Mouse (Mus musculus) adrenal gland (tissue): Measurements from ENCODE around the gene Atg13.
"Not testable (repeated sequence)": the region's sequence is repeated elsewhere in the genome, so short reads cannot be mapped to it uniquely, and the experiment has no call there.

Experiments
- intact Hi-C: fragments of 180-260 bp; cut with DNase I; formaldehyde crosslinking; loops from one replicate; pipeline ENCODE4 v1.15.1; 2025
- long read RNA-seq, 2 experiments: library from polyadenylated mRNA; unstranded; transcript quantifications; one replicate each; pipeline ENCODE4 v2.0.0; 2020; ENCODE audit warnings: borderline replicate concordance in 1 of 2; ENCODE audit not compliant: insufficient replicate concordance in 1 of 2

Gene Atg13
- long read RNA-seq, experiment 1, transcript Atg13-202 (16 exons, 3,551 nt) = major isoform, 29 of 43 reads
- long read RNA-seq, experiment 1, partial matches to known transcripts = 2 of 43 reads
- long read RNA-seq, experiment 1, other reads (novel, unspliced or antisense) = 12 of 43 reads
- long read RNA-seq, experiment 2, transcript Atg13-202 (16 exons, 3,551 nt) = major isoform, 19 of 25 reads
- long read RNA-seq, experiment 2, partial matches to known transcripts = 2 of 25 reads
- long read RNA-seq, experiment 2, other reads (novel, unspliced or antisense) = 4 of 25 reads

DNA sequence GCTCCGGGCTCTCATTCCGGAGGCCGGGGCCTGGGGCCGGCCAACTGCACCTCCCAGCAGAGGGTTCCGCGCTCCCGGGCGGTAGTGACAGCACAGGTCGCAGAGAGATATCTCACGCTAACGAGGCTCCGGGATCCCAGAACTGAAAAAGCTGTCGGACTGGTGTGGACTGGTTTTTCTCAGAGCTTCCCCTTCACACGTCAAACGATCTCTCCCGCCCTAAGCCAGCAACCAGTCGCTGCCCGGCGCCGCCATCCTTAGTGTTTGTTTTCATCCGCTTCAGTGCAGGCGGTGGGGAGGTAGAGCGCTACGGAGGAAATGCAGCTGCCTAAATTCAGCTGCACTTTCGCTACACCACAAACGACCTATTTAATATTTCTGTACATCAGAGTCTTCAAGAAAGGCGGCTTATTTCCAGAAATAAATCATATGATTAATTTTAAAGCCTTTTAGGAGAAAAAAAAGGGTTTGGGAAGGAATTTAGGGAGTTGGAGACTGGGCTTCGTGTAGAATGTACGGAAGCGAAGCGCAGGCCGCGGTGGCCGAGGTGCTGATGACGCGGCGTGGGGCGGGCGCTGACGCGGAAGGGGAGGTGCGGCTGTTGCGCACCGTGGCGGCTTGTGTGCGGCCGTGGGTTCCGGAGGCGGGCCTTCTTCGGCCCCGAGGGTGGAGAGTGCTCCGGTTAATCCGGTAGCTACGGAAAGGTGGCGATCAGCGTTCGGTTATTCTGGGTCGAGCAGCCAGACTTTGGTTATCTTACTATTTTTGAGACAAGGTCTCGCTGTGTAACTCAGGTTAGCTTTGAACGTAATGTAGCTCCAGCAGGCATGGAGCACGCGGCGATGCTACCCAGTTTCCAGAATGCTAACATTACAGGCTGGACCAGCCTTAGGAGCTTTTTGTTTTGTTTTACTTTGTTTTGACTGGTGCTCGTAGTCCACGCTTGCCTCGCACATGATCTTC, at the start of gene Atg13, which contains the start of gene Harbi1:
Atg13 (minus strand) TSS at position 305 of the 963 bp plus-strand sequence.
Harbi1 (plus strand) TSS at position 581 of the 963 bp plus-strand sequence.
- intact Hi-C loops = no loop called here

DNA sequence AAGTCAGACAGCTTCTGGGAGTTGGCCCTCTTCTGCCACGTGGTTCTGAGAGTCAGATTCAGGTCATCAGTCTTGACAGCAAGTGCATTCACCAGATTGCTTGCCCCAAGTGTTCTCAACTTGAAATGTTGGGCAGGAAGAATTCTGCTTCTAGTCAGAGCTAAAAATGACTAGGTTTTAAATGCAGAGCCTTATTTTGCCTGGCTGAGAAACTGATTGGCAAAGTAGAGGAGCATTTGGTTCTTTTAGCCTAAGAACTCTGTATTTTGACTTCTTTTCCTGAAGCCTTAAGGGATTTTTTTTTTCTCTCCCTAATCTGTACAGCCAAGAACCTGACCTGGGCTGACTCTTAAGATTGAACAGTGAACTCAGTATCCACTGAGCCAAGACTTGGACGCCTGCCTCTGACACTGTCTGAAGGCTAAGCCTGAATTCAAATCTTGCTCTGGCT, 39.5 kb upstream of the Atg13 start:
- intact Hi-C loops = no loop called here

DNA sequence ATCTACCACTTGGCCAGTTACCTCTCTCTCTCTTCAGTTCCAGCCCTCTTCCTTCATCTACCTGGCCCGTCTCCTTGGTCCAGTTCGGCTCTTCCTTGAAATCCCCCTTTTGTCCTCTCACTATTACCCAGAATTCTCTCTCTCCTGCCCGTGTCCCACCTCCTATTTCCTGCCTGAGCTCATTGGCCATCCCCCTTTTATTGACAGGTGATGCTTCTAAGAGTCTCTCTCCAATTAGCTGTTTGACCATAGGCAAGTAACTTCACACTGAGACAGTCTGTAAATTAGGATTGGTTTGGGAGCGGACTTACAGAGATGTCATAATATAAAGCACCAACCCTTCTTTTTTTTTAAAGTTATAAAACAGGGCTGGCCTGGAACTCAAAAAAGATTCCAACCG, 34.3 kb upstream of the Atg13 start:
- intact Hi-C loops = no loop called here

DNA sequence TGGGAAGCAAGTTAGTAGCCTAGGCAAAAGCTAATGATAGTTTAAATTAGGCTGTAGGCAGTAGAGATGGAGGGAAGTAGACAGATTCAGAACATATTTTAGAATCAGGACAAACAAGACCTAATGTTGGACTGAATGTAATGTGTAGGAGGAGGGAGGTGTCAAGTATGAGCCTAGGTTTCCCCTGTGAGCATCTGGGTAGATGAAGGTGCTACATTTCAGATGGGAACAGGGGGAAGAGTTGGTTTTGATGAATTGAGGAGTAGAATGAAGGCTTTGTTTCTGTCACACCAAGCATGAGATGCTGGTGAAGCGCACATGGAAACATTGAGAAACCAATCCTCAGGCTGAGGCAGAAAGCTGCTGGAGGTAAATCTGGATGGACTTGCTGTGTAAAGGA, 29.2 kb upstream of the Atg13 start:
- intact Hi-C loops = no loop called here

DNA sequence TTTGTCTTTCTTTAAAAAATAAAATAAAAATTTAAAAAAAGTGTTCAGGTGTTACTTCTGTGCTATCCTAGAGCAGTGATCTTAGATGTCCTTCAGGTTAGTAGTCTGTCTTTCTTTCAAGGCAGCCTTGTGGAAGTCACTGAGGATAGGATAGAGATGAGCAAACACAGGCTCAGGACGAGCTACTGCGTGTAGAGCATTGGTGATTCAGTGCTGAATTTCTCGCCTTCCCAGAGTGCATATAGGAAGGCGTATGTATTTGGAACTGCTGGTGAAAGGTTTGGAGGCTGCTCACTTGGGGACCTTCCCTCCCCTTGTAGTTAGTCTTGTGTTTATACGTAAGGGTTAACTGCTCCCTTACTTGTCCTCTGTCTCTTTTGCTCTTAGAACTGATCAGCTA, 24.8 kb upstream of the Atg13 start:
- intact Hi-C loops = no loop called here

DNA sequence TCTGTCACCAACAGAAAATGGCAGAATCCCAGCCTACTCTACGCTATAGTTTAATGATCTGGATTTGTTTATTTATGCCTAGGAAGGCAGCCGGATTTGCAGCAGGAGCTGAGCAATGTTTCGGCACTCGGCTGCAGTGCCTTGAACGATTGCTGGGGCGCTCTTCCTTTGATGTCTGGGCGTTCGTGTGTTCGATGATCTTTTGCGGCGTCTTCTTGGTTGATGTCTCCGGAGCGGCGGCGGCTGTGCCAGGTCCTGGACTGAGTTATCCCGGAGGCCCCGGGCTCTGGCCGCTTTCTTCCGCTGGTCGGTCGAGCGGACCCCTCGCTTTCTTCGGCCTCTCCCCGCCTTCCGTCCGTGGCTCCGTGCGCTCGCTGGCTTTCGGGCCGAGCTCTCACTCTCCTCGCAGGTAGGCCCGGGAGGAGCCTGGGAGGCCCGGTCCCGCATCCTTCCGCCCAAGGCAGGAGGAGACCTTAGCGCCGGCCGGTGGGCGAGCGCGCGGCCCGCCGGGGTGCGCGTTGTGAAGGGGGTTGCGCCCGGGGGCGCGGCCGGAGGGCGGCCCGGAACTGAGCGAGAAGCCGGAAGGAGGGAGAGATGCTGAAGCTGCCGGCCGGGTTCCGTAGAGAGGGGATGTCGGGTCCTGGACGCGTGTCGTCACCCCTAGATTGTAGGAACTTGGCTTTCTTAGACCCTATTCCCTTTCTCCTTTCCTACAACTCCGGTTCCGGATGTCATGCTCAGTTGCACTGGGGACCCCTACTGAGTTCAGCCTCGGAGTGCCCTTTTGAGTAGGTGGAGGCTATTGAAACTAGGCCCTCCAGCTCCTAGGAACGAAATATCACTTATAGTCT, 19.8 kb upstream of the Atg13 start, which contains the start of gene Ambra1:
Ambra1 (plus strand) TSS at position 164 of the 851 bp plus-strand sequence.
- intact Hi-C loops = no loop called here

DNA sequence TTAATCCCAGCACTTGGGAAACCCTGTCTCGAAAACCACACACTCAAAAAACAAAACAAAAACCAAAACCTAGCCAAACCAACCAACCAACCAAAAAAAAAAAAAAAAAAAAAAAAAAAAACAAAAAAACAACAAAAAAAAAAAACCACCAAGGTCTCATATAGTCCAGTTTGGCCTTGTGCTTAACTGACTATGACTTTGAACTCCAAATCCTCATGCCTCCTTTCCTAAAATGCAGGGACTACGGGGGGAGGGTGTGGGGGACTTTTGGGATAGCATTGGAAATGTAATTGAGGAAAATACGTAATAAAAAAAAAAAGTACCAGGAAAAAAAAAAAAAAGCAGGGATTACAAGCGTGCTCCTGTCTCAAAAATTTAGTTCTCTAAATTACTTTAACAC, 19.2 kb upstream of the Atg13 start:
- intact Hi-C loops = no loop called here

DNA sequence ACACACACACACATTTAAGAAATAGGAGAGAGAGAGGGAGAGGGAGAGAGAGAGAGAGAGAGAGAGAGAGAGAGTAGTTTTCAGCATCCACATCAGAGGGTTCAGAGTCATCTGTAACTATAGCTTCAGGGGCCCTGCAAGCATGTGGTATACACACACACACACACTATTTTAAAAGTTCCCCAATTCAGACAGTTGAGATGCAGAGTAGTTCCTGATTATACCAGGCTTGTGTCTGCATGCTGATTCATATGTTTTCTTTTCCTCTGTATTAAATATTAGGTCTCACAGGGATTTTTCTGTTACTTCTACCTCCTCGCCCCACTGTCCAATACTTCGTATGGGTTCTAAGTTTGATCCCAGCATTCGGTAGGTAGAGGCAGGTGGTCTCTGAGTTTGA, 16.6 kb upstream of the Atg13 start:
- intact Hi-C loops = no loop called here

DNA sequence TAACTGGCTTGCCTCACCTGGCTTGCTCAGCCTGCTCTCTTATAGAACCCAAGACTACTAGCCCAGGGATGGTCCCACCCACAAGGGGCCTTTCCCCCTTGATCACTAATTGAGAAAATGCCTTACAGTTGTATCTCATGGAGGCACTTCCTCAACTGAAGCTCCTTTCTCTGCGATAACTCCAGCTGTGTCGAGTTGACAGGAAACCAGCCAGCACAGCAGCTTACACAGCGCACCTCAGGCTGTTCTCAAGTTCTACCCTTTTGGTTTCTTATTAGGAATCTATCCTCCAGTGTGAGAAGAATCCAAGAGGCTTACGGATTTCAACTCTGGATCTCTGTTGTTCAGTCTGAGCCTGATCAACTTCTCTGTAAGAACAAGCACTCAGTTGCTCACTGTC, 15.1 kb upstream of the Atg13 start:
- intact Hi-C loops = not testable (repeated sequence)

DNA sequence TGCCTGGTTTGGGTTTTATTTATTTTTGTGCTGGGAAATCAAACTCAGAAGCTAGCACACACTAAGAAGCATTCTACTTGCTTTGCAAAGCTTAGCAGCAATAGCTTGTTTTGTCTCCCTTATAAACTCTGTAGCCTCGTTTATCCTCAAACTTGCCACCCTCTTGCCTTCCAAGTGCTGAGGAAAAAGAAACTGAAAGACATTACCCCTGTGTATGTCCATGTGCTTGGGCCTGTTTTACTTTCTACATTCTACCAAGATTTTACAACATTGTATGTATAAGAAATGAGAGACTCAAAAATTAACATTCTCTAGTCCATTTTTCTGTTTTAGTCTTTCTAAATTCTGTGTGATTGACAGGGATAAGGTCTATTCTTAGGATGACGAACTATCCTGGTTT, 14.3 kb upstream of the Atg13 start:
- intact Hi-C loops = no loop called here

DNA sequence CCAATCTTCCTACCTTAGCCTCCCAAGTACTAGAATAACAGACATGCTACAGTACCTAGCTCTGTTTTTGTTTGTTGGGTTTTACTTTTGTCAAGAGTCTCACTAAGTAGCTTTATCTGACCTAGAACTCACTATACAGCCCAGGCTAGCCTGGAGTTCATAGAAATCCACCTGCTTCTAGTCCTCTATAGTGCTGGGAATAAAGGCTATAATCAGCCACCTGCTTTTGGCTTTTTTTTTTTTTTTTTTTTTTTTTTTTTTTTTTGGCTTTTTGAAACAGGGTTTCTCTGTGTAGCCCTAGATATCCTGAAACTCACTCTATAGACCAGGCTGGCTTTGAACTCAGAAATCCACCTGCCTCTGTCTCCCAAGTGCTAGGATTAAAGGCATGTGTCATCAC, 13.6 kb upstream of the Atg13 start:
- intact Hi-C loops = no loop called here

DNA sequence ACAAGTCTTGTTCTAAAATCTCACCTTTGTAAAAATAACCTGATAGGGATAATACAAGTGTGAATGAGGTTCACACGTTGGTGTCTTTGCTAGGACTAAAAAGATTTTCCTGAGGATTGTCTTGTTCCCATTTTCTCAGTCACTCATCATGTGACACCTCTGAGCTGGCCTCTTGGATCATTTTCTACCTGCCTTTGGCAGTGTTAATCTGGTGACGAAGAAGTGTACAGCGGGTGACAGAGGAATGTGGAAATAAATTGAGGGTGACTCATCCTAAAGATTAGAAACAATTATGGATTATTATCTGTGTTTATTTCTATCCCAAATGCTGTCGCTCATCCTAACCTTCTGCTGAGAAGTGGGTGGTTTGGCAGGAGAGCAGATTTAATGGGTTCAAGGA, 13.0 kb upstream of the Atg13 start:
- intact Hi-C loops = no loop called here

DNA sequence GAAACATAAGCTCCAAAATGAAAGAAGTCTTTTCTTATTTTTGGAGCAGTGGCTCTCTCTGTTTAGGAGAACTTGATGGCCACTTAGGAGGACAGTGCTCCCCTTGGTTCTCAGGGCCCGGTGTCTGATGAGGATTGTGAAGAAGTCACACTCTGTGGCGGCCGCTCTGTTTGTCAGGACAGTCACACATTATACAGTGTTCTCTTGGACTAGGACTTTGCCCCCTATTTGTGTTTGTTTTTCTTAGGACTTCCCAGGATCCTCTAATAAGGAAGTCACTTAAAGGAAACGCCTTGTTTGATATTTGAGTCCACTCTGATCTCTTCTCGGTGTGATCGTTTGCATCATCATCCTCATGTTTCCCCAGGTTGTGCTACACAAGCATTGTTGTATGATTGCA, 7.9 kb upstream of the Atg13 start:
- intact Hi-C loops = no loop called here

DNA sequence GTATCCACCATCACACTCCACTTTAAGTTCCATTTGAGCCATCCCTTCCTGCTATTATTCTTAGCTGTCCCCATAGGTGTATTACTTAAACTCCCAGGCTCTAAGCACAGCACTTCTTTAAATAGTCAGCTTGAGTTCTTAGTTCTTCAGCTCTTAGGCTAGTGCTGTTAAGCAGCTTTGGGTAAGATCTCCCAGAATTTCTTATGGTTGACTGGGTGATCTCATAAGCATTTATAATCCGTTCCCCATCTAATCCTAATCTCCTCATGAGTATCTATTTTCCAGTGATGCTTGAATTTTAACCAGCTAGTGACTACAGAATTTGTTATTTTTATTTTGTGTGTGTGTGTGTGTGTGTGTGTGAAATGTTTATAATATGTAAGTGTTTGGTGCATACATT, 4.5 kb upstream of the Atg13 start:
- intact Hi-C loops = no loop called here

DNA sequence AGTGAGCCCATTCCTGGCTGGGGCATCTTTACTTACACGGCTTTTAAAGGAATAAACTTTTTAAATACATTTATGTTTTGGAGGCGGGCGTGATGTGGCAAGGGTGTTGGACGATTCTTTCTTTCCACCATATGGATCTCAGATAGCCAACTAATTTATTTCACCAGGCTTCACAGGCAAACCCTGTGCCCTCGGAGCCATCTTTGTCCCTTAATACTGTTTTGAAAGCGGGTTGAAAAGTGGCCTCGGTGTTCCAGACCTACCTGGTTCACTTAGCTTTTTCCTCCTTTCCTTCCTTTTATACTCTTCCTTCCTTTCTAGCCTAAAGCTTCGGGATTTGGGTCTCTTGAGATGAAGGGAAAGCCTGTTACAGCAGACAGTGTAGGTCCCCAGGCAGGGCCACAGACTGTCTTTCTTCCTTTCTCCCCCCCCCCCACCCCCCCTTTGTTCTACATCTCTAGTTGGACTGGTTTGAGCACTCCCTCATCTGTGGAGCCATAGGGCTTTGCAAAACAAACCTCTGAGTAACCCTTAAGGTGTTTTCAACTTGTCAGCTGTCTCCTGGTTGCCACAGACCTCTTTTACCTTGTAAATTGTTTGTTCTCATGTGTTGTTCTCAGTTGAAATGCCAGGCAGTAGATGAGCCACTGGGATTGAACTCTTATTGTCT, 1.0 kb upstream of the Atg13 start:
- intact Hi-C loops = no loop called here

DNA sequence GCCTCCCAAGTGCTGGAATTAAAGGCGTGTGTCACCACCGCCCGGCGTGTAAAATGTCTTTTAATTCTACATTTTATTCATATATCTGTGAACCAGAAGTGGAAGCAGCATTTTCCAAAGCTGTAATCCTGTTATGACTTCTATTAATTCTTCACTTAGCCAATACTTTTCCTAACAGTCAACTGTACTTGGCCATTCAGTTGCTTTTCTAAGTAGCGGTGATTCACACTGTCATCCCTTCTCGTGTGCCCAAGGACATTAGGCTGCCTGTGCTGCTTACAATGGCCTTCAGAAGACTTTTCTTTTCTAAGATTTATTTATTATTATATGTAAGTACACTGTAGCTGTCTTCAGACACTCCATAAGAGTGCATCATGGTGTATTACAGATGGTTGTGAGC, 2.0 kb downstream of the Atg13 start:
- intact Hi-C loops = no loop called here

DNA sequence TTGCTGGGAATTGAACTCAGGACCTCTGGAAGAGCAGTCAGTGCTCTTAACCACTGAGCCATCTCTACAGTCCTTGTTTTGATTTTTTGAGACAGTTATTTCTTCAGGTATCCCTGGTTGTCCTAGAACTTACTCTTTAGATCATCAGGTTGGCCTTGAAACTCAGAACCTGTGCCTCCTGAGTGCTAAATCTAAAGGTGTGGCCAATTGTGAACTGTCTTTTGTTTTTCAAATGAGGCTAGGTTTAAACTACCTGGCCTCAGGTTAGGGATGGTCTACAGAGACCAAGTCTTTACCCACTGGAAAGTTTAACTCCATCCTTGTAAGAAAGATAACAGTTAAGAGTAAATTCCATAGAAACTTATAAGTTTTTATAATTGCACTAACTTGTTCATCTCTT, 3.9 kb downstream of the Atg13 start:
- intact Hi-C loops = no loop called here

DNA sequence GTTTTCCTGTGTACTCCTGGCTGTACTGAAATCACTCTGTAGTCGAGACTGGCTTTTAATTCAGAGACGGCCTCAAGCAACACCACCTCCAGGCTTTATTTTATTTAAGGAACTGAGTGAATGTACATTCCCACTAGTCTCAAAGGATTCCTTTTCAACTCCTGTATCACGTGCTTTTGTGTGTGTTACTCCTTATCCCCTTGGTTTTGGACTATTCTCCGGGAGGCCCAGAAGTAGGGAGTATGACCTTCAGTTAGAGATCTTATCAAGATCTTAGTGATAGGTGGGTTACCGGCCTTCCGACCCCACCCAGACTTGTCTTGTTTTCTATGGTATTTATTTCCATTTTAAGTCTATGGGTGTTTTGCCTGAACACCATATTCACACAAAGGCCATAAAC, 4.6 kb downstream of the Atg13 start:
- intact Hi-C loops = no loop called here

DNA sequence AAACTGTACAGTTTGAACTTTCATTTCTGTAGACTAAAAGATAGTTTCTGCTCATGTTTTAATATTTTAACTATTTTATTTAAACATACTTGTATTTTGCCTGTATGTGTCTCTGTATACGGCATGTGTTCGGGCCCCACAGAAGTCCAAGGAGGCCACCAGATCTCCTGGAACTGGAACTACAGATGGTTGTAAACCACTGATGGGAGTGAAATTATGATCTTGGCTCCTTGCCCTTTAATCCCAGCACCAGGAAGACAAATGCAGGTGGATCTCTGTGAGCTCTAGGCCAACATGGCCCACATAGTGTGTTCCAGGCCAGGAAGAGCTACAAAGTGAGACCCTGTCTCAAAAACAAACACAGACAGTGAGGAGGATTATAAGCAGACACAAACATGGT, 9.0 kb downstream of the Atg13 start:
- intact Hi-C loops = no loop called here

DNA sequence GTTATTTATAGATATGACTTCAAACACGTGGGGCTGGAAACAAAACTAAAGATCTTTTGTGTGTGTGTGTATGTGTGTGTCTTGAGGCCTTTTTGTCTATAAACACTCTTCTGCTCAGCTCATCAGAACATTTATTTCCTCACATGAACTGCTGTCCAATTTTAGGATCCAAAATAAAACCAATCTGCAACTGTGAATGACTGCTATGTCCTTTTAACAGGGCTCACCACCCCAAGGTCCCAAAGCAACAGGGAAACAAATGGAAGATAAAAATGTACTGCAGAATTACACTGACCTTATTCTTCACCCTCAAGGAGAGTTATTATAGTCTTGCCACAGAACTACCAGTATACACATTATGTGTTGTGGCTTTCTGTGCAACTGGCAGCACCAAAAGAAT, 11.2 kb downstream of the Atg13 start:
- intact Hi-C loops = no loop called here

DNA sequence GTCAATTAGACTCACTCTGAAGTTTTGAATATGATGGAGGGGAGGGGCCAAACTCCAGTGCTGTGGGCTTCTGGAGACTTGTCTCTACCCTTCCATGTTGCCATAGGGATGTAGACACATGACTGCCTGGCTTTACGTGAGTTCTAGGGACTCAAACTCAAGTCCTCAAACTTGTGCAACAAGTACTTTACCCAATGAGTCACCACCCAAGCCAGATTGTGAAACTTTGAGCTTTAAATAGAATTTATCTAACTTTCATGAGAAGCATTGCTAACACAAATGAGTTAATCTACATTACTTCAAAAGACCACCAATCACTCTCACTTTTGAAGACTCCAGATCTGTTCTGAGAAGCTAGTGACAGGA, 14.2 kb downstream of the Atg13 start:
- intact Hi-C loops = no loop called here
